Mouse (Mus musculus) MEL (cell line): ENCODE data around the gene Lamc3.

Source experiments
- CTCF ChIP-seq, 3 experiments: IDR thresholded peaks in 2 of 3; conservative IDR thresholded peaks in 1 of 3; 2 replicates each; pipeline ENCODE4 v1.5.1; 2011 to 2012; ENCODE audit warnings: low read length in 3 of 3, low read depth in 2 of 3, mild to moderate bottlenecking in 2 of 3, improper control_type of control experiment in 1 of 3, inconsistent platforms in 1 of 3, mixed read lengths in 1 of 3, moderate library complexity in 1 of 3; ENCODE audit not compliant: control insufficient read depth in 1 of 3, insufficient read depth in 1 of 3, poor library complexity in 1 of 3, severe bottlenecking in 1 of 3
- EP300 ChIP-seq, 2 experiments: IDR thresholded peaks; 2 replicates each; pipeline ENCODE4 v1.6.1; 2011; ENCODE audit warnings: improper control_type of control experiment in 2 of 2, low read length in 2 of 2, low read depth in 1 of 2, mild to moderate bottlenecking in 1 of 2
- NRF1 ChIP-seq: IDR thresholded peaks from 2 replicates; pipeline ENCODE4 v1.6.1; 2014; ENCODE audit warnings: low read depth, mild to moderate bottlenecking, inconsistent platforms, low read length, improper control_type of control experiment, moderate library complexity; ENCODE audit not compliant: poor library complexity, insufficient read depth, severe bottlenecking
- POLR2A ChIP-seq, 2 experiments: IDR thresholded peaks; 2 replicates each; pipeline ENCODE4 v1.6.1; 2011 to 2012; ENCODE audit warnings: low read length in 2 of 2, mild to moderate bottlenecking in 2 of 2, control low read depth in 1 of 2, improper control_type of control experiment in 1 of 2, low read depth in 1 of 2, moderate library complexity in 1 of 2; ENCODE audit not compliant: control insufficient read depth in 1 of 2, insufficient read depth in 1 of 2, poor library complexity in 1 of 2
- ZC3H11A ChIP-seq: IDR thresholded peaks from 2 replicates; pipeline ENCODE4 v1.6.1; 2012; ENCODE audit warnings: low read depth, mild to moderate bottlenecking, inconsistent platforms, low read length, improper control_type of control experiment
- ZNF384 ChIP-seq: IDR thresholded peaks from 2 replicates; pipeline ENCODE4 v1.6.1; 2012; ENCODE audit warnings: low read depth, mild to moderate bottlenecking, inconsistent platforms, low read length, improper control_type of control experiment

DNA sequence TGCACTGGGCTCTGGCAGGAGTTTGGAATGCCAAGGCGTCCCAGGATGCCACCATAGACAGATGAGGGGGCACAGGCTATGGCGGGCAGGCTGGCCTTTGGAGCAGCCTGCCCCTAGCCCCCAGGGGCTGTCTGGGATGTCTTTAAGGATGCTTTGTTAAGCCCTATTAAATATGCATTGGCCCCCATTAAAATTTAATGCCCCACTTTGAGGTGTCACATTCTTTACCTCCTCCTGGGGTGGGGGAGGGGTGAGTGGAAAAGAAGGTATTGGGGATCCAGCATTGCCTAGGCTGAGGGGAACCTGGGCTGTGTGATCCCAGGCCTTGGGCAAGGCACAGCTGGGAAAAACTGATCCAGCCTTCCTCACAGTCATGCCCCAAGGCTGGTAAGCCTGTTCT is 21.3 kb upstream of the Lamc3 start:
- TF ChIP-seq ZC3H11A (no peak), ZNF384 (no peak), CTCF (IDR thresholded peaks at IDR 0.05 in 2 of 3, conservative IDR thresholded peaks at IDR 0.05 in 1 of 3; ENCODE audit: control insufficient read depth in 1 of 3, insufficient read depth in 1 of 3, low read depth in 2 of 3, low read length in 3 of 3, poor library complexity in 1 of 3, severe bottlenecking in 1 of 3) (no peak), POLR2A (IDR thresholded peaks at IDR 0.05; ENCODE audit: control insufficient read depth in 1 of 2, insufficient read depth in 1 of 2, low read depth in 1 of 2, low read length in 2 of 2, poor library complexity in 1 of 2) (no peak), NRF1 (no peak), EP300 (IDR thresholded peaks at IDR 0.05; ENCODE audit: low read depth in 1 of 2, low read length in 2 of 2) (no peak)
